Mouse (Mus musculus) T-helper 2 cell (primary cell): ENCODE results near the gene Ffar3.

Experiments
- in situ Hi-C: fragments of 300-600 bp; cut with MboI, MseI; formaldehyde crosslinking; loops from one replicate; pipeline ENCODE4 v1.15.1; 2025; ENCODE audit warnings: high pct_unique_total_duplicates

Gene Ffar3

GRCm38 (mm10) chr7:30856078-30856477 lies at the start of gene Ffar3:
Gene Ffar3, minus strand, starts transcription at chr7:30856178.
- in situ Hi-C loops, result no loop called here

- in situ Hi-C loops, result no loop called here
These were observed 48.1 kb upstream of the Ffar3 start for GRCm38 (mm10) chr7:30904042-30904441.

- in situ Hi-C loops, result loop anchor here (25.0 kb wide), 1 partner anchor 1458 kb away; no protein-coding TSS in a partner anchor
These were observed 39.2 kb upstream of the Ffar3 start for GRCm38 (mm10) chr7:30895217-30895616.

GRCm38 (mm10) chr7:30892515-30892914 lies 36.5 kb upstream of the Ffar3 start:
- in situ Hi-C loops, result loop anchor here (25.0 kb wide), 1 partner anchor 1455 kb away; no protein-coding TSS in a partner anchor

DNA sequence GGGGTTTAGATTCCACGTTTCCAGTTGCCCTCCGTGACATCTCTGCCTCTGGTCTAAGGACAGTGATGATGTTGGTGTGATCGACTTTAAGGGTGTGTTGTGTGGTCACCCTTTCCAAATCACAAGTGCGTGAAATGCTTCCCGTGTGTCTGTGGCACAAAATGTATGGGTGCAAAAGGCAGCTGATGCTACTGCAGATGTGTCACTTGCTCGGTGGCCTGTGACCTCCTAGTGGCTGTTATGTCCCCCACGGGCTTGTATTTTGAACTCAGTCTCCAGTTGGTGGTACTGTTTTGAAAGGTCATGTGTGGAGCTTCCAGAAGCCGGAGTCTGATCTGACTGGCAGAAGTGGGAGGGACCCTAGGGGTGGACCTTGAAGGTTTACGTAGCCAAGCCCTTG lies 35.8 kb upstream of the Ffar3 start:
- in situ Hi-C loops, result loop anchor here (25.0 kb wide), 1 partner anchor 1454 kb away; no protein-coding TSS in a partner anchor

DNA sequence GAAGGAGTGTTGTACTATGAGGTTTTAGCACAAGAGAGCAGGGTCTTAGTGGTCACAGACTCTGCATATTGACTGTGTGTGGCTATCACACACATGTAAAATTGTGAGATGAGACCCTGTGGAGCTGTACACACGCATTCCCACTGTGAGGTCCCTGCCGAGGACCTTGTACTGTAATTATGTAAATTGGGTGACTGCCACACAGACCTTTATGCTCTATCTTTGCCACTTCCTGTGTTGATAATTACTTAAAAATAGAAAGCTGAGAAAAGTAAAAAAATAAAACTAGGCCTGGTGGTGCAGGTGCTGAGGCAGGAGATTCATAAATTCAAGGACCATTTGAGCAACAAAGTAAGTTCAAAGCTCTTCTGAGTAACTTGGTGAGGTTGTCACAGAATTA lies 34.7 kb upstream of the Ffar3 start:
- in situ Hi-C loops, result loop anchor here (25.0 kb wide), 1 partner anchor 1453 kb away; no protein-coding TSS in a partner anchor

- in situ Hi-C loops, result loop anchor here (25.0 kb wide), 1 partner anchor 1451 kb away; no protein-coding TSS in a partner anchor
These were observed 32.8 kb upstream of the Ffar3 start for GRCm38 (mm10) chr7:30888786-30889185.

- in situ Hi-C loops, result loop anchor here (25.0 kb wide), 1 partner anchor 1450 kb away; no protein-coding TSS in a partner anchor
These were observed 31.7 kb upstream of the Ffar3 start for GRCm38 (mm10) chr7:30887568-30888188.

DNA sequence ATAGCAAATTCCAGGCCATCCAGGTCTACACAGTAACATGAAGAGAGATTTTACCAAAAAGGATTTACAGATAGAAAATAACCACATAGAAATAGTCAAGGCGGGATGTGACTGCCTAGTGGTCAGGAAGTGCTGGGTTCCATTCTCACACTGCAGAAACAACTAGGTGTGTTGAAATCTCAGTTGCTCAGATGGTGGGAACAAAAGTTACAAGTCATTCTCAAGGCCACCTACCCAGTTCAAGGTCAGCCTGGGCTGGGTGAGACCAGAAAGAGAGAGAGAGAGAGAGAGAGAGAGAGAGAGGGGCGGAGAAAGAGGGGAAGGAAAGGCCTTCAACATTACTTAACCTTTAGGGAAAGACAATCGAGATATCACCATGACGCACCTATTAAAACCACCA lies 30.9 kb upstream of the Ffar3 start:
- in situ Hi-C loops, result loop anchor here (25.0 kb wide), 1 partner anchor 1450 kb away; no protein-coding TSS in a partner anchor

DNA sequence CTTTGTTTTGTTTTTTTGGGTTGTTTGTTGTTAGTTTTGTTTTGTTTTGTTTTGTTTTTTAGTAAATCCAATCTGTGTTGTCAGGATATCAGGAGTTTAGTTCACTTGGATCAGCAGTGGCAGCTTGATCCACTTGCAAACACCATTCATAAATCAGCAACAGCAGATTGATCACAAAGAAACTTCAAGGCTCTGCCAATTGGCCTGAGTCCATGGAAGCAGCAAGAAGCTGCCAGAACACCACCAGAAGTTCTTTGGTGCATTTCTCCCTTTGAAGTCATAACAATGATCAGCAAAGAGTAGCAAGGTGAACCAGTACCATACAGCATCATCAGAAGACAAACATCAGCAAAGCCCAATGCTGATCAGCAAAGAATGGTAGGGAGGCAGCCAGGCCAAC lies 28.1 kb upstream of the Ffar3 start:
- in situ Hi-C loops, result loop anchor here (25.0 kb wide), 1 partner anchor 1447 kb away; no protein-coding TSS in a partner anchor

- in situ Hi-C loops, result loop anchor here (25.0 kb wide), 1 partner anchor 1444 kb away; no protein-coding TSS in a partner anchor
These were observed 25.4 kb upstream of the Ffar3 start for GRCm38 (mm10) chr7:30881367-30881766.

DNA sequence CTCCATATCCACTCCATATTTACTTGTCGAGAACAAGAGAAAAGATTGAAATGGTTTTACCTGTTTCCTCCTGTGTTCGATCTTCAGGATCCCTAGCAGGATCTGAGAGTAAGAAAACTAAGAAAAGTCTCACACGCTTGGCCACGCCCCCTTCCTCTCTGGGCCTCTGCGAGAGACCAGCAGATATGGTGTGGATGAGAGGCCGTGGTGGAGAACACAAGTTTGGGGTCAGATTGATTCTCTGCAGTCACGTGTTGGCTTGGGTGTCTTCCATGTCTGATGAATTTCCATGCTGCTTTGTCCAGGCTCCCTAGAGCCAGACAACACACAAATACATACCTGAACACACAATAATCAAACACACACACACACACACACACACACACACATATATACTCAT lies 24.2 kb upstream of the Ffar3 start, which contains the start of gene Cd22:
Cd22 (minus strand) TSS at position 167 of the 400 bp plus-strand sequence.
- in situ Hi-C loops, result loop anchor here (25.0 kb wide), 1 partner anchor 1443 kb away; no protein-coding TSS in a partner anchor

GRCm38 (mm10) chr7:30878950-30879349 lies 23.0 kb upstream of the Ffar3 start:
- in situ Hi-C loops, result loop anchor here (25.0 kb wide), 1 partner anchor 1442 kb away; no protein-coding TSS in a partner anchor

DNA sequence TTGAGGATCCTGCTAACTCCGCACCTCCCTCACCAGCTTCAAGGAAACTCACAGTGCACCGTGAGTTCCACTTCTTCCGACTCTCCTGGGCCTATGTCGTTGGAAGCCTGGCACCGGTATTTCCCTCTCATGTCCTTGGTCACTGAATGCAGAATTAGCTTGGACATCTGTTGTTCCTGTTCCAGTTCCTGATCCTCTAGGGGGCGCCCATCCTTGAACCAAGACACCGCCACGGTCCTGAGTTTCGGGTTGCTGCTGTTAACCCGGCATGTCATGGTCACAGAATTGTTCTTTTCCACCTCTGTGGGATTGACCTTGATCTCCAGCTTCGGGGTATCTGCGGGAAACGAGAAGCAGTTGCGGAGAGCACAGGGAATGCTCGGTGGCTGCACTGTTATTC lies 17.1 kb upstream of the Ffar3 start:
- in situ Hi-C loops, result no loop called here

- in situ Hi-C loops, result loop anchor here (5.0 kb wide), 1 partner anchor 56 kb away; no protein-coding TSS in a partner anchor
These were observed 7.4 kb upstream of the Ffar3 start for GRCm38 (mm10) chr7:30863386-30863785.

DNA sequence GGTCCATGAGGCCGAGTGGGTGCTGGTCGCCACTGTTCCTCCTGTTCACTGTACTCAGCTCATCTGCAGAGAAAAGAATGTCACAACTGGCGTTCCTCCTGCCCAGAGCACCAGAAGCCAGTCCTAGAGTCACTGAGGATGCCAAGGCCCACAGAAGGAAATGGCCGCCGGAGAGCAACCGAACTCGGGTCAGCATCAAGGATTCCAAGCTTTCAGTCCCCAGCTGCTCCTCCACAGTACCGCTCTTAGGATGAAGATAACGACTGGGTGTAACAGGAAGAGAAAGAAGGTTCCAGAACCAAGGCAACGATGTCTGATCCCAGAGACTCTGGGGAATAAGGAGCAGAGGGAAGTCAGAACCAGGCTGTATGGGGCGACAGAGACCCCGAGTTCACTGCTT lies 5.5 kb upstream of the Ffar3 start, which contains the start of gene Ffar1:
Ffar1 (minus strand) TSS at position 101 of the 400 bp plus-strand sequence.
- in situ Hi-C loops, result loop anchor here (5.0 kb wide), 1 partner anchor 54 kb away; no protein-coding TSS in a partner anchor

DNA sequence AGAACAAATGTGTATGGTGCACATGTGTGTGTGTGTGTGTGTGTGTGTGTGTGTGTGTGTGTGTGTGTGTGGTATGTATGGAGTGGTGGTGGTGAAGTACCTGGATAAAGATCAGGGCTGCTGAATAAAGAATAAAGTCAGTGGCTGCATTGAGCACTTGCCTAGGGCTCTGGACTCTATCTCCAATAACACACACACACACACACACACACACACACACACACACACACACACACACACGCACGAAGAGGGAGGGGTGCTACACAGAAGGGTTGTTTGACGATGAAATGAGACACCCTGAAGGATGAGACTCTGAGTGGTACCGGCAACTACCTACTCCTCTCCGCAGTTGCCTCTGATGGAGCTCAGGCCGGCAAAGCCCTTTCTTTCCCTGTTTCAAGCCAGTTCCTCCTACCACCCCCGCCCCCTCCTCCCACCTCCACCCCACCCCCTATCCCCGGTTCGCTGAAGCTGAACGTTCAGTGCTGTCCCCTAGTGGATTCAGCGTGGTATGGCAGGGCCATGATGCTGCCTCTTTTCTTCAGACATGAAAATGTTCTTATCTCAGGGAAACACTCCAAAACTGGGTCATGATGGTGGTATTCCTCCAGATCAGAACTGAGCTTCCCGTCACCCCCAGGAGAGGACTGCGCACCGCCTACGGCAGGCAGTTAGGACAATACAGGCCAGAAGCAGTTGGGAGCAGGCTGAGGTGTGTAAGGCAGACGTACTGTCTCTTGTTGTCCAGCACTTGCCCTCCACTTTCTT lies 3.8 kb upstream of the Ffar3 start:
- in situ Hi-C loops, result loop anchor here (5.0 kb wide), 1 partner anchor 53 kb away; no protein-coding TSS in a partner anchor

- in situ Hi-C loops, result no loop called here
These were observed 3.3 kb upstream of the Ffar3 start for GRCm38 (mm10) chr7:30859290-30859634.

DNA sequence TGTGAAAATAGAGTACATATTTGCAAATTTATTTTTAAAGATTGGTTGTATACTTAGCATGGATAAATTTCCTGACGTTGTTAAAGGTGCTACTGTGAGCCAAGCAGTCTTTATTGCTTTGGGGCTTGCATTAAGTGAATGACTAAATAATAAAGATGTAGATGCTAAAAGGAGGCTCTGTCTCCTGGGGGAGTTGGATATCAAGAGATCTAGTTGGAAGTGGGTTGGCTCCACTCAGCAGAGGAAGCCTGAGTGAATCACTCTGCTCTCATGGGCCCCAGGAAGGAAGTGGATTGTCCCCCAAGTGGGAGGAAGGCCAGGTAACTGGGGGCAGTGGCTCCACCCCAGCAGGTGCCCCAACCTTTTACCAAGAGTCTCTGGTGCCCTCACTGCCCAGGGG lies 1.8 kb upstream of the Ffar3 start:
- in situ Hi-C loops, result no loop called here

- in situ Hi-C loops, result no loop called here
These were observed 4.6 kb downstream of the Ffar3 start for GRCm38 (mm10) chr7:30851421-30851820.

GRCm38 (mm10) chr7:30847934-30848333 lies 8.0 kb downstream of the Ffar3 start:
- in situ Hi-C loops, result no loop called here

GRCm38 (mm10) chr7:30847386-30847785 lies 8.6 kb downstream of the Ffar3 start:
- in situ Hi-C loops, result no loop called here
